Mouse (Mus musculus): ENCODE data around the gene Grid2. TPM values are rescaled to one million over a fixed set of nuclear protein-coding genes. Genes with fewer than 3 reads are reported as not detected.

Gene Grid2
- total and polyA plus RNA-seq, 3 experiments, result not detected

GRCm38 (mm10) chr6:64728499-64729198 is 1473.0 kb downstream of the Grid2 start, which contains the start of gene Atoh1:
Atoh1 (plus strand) TSS chr6:64729125.
- no peak within 1 kb of the TSS for H3K9ac ChIP-seq (ENCODE audit: control insufficient read depth, low read depth, low read length, poor library complexity, severe bottlenecking)
- no peaks in the 10 kb centered on the region for H3K4me1 ChIP-seq (ENCODE audit: control insufficient read depth in 1 of 2, insufficient read depth in 2 of 2, low read length in 2 of 2)
- H3K79me2 ChIP-seq (ENCODE audit: control insufficient read depth, insufficient read depth, low read length, poor library complexity), result no peaks in the 10 kb centered on the region
- no peaks in the 10 kb centered on the region for H3K36me3 ChIP-seq (ENCODE audit: control insufficient read depth in 1 of 2, insufficient read depth in 2 of 2, low read length in 2 of 2)
- no peak within 1 kb of the TSS for H3K27ac ChIP-seq (ENCODE audit: control insufficient read depth, low read depth, low read length)
- H3K9me3 ChIP-seq (replicated peaks; ENCODE audit: insufficient read depth, low read length), result no peaks in the 10 kb centered on the region
- TF ChIP-seq MEF2A (IDR thresholded peaks at IDR 0.05; ENCODE audit: extremely low read depth, insufficient replicate concordance, low read depth, low read length, poor library complexity, severe bottlenecking), result no peak
- TF ChIP-seq CHD1 (IDR thresholded peaks at IDR 0.05; ENCODE audit: low read depth, low read length), result no peak
- TF ChIP-seq POLR2AphosphoS2 (IDR thresholded peaks at IDR 0.05; ENCODE audit: low read length), result no peak
- no peak for TF ChIP-seq MAZ (IDR thresholded peaks at IDR 0.05; ENCODE audit: low read depth, low read length)
- TF ChIP-seq TAL1 (IDR thresholded peaks at IDR 0.05; ENCODE audit: low read length), result no peak
- no peak for TF ChIP-seq USF1 (IDR thresholded peaks at IDR 0.05; ENCODE audit: low read depth, low read length)
- TF ChIP-seq TCF12 (IDR thresholded peaks at IDR 0.05; ENCODE audit: low read depth, low read length), result no peak
- no peak for TF ChIP-seq NELFE (IDR thresholded peaks at IDR 0.05; ENCODE audit: low read depth, low read length)
- TF ChIP-seq GATA1 (IDR thresholded peaks at IDR 0.05; ENCODE audit: low read depth, low read length), result no peak
- no peak within 1 kb of the TSS for H3K4me3 ChIP-seq (ENCODE audit: control insufficient read depth in 1 of 2, insufficient read depth in 1 of 2, low read depth in 2 of 2, low read length in 2 of 2)
- H3K27me3 ChIP-seq (ENCODE audit: control insufficient read depth in 1 of 2, insufficient read depth in 2 of 2, low read length in 2 of 2), result no peaks in the 10 kb centered on the region
- DNase-seq (ENCODE audit: low read depth, low spot score), result no peak

GRCm38 (mm10) chr6:64729231-64730011 is 1473.7 kb downstream of the Grid2 start:
- no peak overlapping the region for H3K9ac ChIP-seq (ENCODE audit: control insufficient read depth, low read depth, low read length, poor library complexity, severe bottlenecking)
- H3K9me3 ChIP-seq (replicated peaks; ENCODE audit: insufficient read depth, low read length), result no peaks in the 10 kb centered on the region
- no peak for TF ChIP-seq RCOR1 (IDR thresholded peaks at IDR 0.05; ENCODE audit: low read depth, low read length)
- H3K79me2 ChIP-seq (ENCODE audit: control insufficient read depth, insufficient read depth, low read length, poor library complexity), result no peaks in the 10 kb centered on the region
- no peak overlapping the region for H3K27ac ChIP-seq (ENCODE audit: control insufficient read depth, low read depth, low read length)
- DNase-seq (ENCODE audit: low read depth, low spot score), result no peak
- H3K36me3 ChIP-seq (ENCODE audit: control insufficient read depth in 1 of 2, insufficient read depth in 2 of 2, low read length in 2 of 2), result no peaks in the 10 kb centered on the region
- H3K27me3 ChIP-seq (ENCODE audit: control insufficient read depth in 1 of 2, insufficient read depth in 2 of 2, low read length in 2 of 2), result no peaks in the 10 kb centered on the region
- H3K4me3 ChIP-seq (ENCODE audit: control insufficient read depth in 1 of 2, insufficient read depth in 1 of 2, low read depth in 2 of 2, low read length in 2 of 2), result no peak overlapping the region
- no peaks in the 10 kb centered on the region for H3K4me1 ChIP-seq (ENCODE audit: control insufficient read depth in 1 of 2, insufficient read depth in 2 of 2, low read length in 2 of 2)

GRCm38 (mm10) chr6:64730030-64730429 is 1474.4 kb downstream of the Grid2 start:
- H3K27me3 ChIP-seq (ENCODE audit: control insufficient read depth in 1 of 2, insufficient read depth in 2 of 2, low read length in 2 of 2), result no peaks in the 10 kb centered on the region
- H3K4me3 ChIP-seq (ENCODE audit: control insufficient read depth in 1 of 2, insufficient read depth in 1 of 2, low read depth in 2 of 2, low read length in 2 of 2), result no peak overlapping the region
- no peaks in the 10 kb centered on the region for H3K4me1 ChIP-seq (ENCODE audit: control insufficient read depth in 1 of 2, insufficient read depth in 2 of 2, low read length in 2 of 2)
- TF ChIP-seq POLR2AphosphoS2 (IDR thresholded peaks at IDR 0.05; ENCODE audit: low read length), result no peak
- no peak for TF ChIP-seq ZC3H11A (IDR thresholded peaks at IDR 0.05; ENCODE audit: low read depth, low read length)
- TF ChIP-seq RCOR1 (IDR thresholded peaks at IDR 0.05; ENCODE audit: low read depth, low read length), result no peak
- no peak for TF ChIP-seq POLR2A (IDR thresholded peaks at IDR 0.05; ENCODE audit: control insufficient read depth in 1 of 2, insufficient read depth in 1 of 2, low read depth in 1 of 2, low read length in 2 of 2, poor library complexity in 1 of 2)
- TF ChIP-seq GATA1 (IDR thresholded peaks at IDR 0.05; ENCODE audit: low read depth, low read length), result no peak
- no peak for TF ChIP-seq ZNF384 (IDR thresholded peaks at IDR 0.05; ENCODE audit: low read depth, low read length)
- TF ChIP-seq GABPA (IDR thresholded peaks at IDR 0.05; ENCODE audit: low read depth, low read length), result no peak
- TF ChIP-seq KAT2A (conservative IDR thresholded peaks at IDR 0.05; ENCODE audit: low read depth, low read length), result no peak
- no peak for TF ChIP-seq ZMIZ1 (IDR thresholded peaks at IDR 0.05; ENCODE audit: low read depth, low read length)
- TF ChIP-seq MXI1 (IDR thresholded peaks at IDR 0.05; ENCODE audit: low read depth, low read length), result no peak
- no peak for TF ChIP-seq USF2 (IDR thresholded peaks at IDR 0.05; ENCODE audit: borderline replicate concordance in 1 of 2, insufficient read depth in 1 of 2, low read depth in 1 of 2, low read length in 2 of 2)
- TF ChIP-seq NRF1 (IDR thresholded peaks at IDR 0.05; ENCODE audit: insufficient read depth, low read depth, low read length, poor library complexity, severe bottlenecking), result no peak
- no peaks in the 10 kb centered on the region for H3K79me2 ChIP-seq (ENCODE audit: control insufficient read depth, insufficient read depth, low read length, poor library complexity)
- H3K9ac ChIP-seq (ENCODE audit: control insufficient read depth, low read depth, low read length, poor library complexity, severe bottlenecking), result no peak overlapping the region
- no peaks in the 10 kb centered on the region for H3K36me3 ChIP-seq (ENCODE audit: control insufficient read depth in 1 of 2, insufficient read depth in 2 of 2, low read length in 2 of 2)
- no peak for DNase-seq (ENCODE audit: low read depth, low spot score)
- H3K27ac ChIP-seq (ENCODE audit: control insufficient read depth, low read depth, low read length), result no peak overlapping the region
- no peaks in the 10 kb centered on the region for H3K9me3 ChIP-seq (replicated peaks; ENCODE audit: insufficient read depth, low read length)

All from MEL (cell line).